Mouse (Mus musculus) limb, embryonic 10.5 days (tissue): Measurements from ENCODE around the gene Mob3c. TPM values are rescaled to one million over a fixed set of nuclear protein-coding genes. Genes with fewer than 3 reads are reported as not detected.

Experiments
- DNase-seq: peaks from one replicate; pipeline ENCODE4 v3.0.0-alpha.2; 2017; ENCODE audit warnings: low spot score
- H3K27ac ChIP-seq: fragments of 300-500 bp; sonication (generic); 2 replicates; pipeline ENCODE4 v1.5.1; 2016; ENCODE audit warnings: mild to moderate bottlenecking
- H3K27me3 ChIP-seq: fragments of 300-500 bp; sonication (generic); 2 replicates; pipeline ENCODE4 v1.6.1; 2016; ENCODE audit warnings: low read depth, mild to moderate bottlenecking; ENCODE audit not compliant: poor library complexity, severe bottlenecking
- H3K36me3 ChIP-seq: fragments of 300-500 bp; sonication (generic); 2 replicates; pipeline ENCODE4 v1.6.1; 2016; ENCODE audit warnings: mild to moderate bottlenecking, moderate library complexity
- H3K4me1 ChIP-seq: fragments of 300-500 bp; sonication (generic); 2 replicates; pipeline ENCODE4 v1.6.1; 2016
- H3K4me3 ChIP-seq: fragments of 300-500 bp; sonication (generic); 2 replicates; pipeline ENCODE4 v1.5.1; 2016; ENCODE audit warnings: mild to moderate bottlenecking, moderate library complexity
- H3K9me3 ChIP-seq: fragments of 300-500 bp; sonication (generic); replicated peaks from 2 replicates; pipeline ENCODE4 v1.6.1; 2016; ENCODE audit warnings: mild to moderate bottlenecking
- WGBS: fragments of 180-500 bp; shearing (Covaris S2); methylation state at CpG from one replicate; pipeline ENCODE4 v1.1.7; 2016; 5-methylcytosine and 5-hydroxymethylcytosine counted together
- polyA plus RNA-seq: library from polyadenylated mRNA; unstranded; fragments of >200 nt; fragmentation: Nextera tagmentation; extraction: Ambion mirVana; gene quantifications from 2 replicates; pipeline ENCODE4 v1.2.1, GENCODE M21; 2016

Mob3c gene
- polyA plus RNA-seq, 1 experiment from 2014 or later = 6.5 TPM

- Histone ChIP-seq H3K9me3 (no peaks in the 10 kb centered on the region), H3K4me3 (no peak overlapping the region), H3K27me3 (no peaks in the 10 kb centered on the region), H3K36me3 (no peaks in the 10 kb centered on the region), H3K4me1 (peaks cover 7% of the 10 kb centered on the region), H3K27ac (no peak overlapping the region)
- WGBS = 74% methylated on average over 3 of the region's 3 CpGs
- peak; percentile 21 for DNase-seq
Measured at GRCm38 (mm10) chr4:115820944-115821343, 6.9 kb upstream of the Mob3c start.

- no peak for DNase-seq
- Histone ChIP-seq H3K9me3 (no peaks in the 10 kb centered on the region), H3K4me1 (peaks cover 7% of the 10 kb centered on the region), H3K36me3 (no peaks in the 10 kb centered on the region), H3K4me3 (no peak overlapping the region), H3K27me3 (0 out of 2 replicates have a peak, but pooled peaks cover 1% of the 10 kb centered on the region), H3K27ac (no peak overlapping the region)
Measured at GRCm38 (mm10) chr4:115821431-115821830, 6.5 kb upstream of the Mob3c start.

- Histone ChIP-seq H3K36me3 (no peaks in the 10 kb centered on the region), H3K27ac (no peak overlapping the region), H3K27me3 (peaks cover 6% of the 10 kb centered on the region; the same call in 1 of the 2 replicates), H3K4me3 (no peak overlapping the region), H3K9me3 (no peaks in the 10 kb centered on the region), H3K4me1 (peaks cover 7% of the 10 kb centered on the region)
- no peak for DNase-seq
- 76% methylated on average over 3 of the region's 3 CpGs for WGBS
Measured at GRCm38 (mm10) chr4:115821928-115822327, 6.0 kb upstream of the Mob3c start.

GRCm38 (mm10) chr4:115824178-115824577 lies 3.7 kb upstream of the Mob3c start:
- Histone ChIP-seq H3K27ac (no peak overlapping the region), H3K9me3 (no peaks in the 10 kb centered on the region), H3K4me1 (peaks cover 23% of the 10 kb centered on the region), H3K27me3 (peaks cover 12% of the 10 kb centered on the region; the same call in 1 of the 2 replicates), H3K4me3 (no peak overlapping the region), H3K36me3 (no peaks in the 10 kb centered on the region)
- no peak for DNase-seq
- 64% methylated on average over 2 of the region's 2 CpGs for WGBS

- 89% methylated on average over 2 of the region's 2 CpGs for WGBS
- H3K27me3 ChIP-seq = peaks cover 23% of the 10 kb centered on the region
- H3K4me1 ChIP-seq = peaks cover 23% of the 10 kb centered on the region
- H3K36me3 ChIP-seq = no peaks in the 10 kb centered on the region
- DNase-seq = no peak
- H3K27ac ChIP-seq = no peak overlapping the region
- no peak overlapping the region for H3K4me3 ChIP-seq
- H3K9me3 ChIP-seq = no peaks in the 10 kb centered on the region
Measured at GRCm38 (mm10) chr4:115825271-115825670, 2.6 kb upstream of the Mob3c start.

GRCm38 (mm10) chr4:115827066-115827465 lies 826 bp upstream of the Mob3c start:
- H3K4me3 ChIP-seq = peak overlapping the region; percentile 83; the same call in 1 of the 2 replicates
- DNase-seq = no peak
- H3K36me3 ChIP-seq = peaks cover 10% of the 10 kb centered on the region
- H3K4me1 ChIP-seq = peaks cover 23% of the 10 kb centered on the region
- H3K9me3 ChIP-seq = no peaks in the 10 kb centered on the region
- WGBS = 72% methylated on average over 3 of the region's 3 CpGs
- H3K27ac ChIP-seq = no peak overlapping the region
- H3K27me3 ChIP-seq = peaks cover 24% of the 10 kb centered on the region

GRCm38 (mm10) chr4:115827535-115827887 lies 381 bp upstream of the Mob3c start:
- Histone ChIP-seq H3K4me1 (peaks cover 23% of the 10 kb centered on the region), H3K4me3 (peak overlapping the region; percentile 83), H3K36me3 (peaks cover 10% of the 10 kb centered on the region), H3K9me3 (no peaks in the 10 kb centered on the region), H3K27me3 (peaks cover 24% of the 10 kb centered on the region), H3K27ac (peak overlapping the region; percentile 86)
- DNase-seq = peak; percentile 33
- 3% methylated on average over 4 of the region's 4 CpGs for WGBS

- H3K4me3 ChIP-seq = peak overlapping the region; percentile 83
- no peaks in the 10 kb centered on the region for H3K9me3 ChIP-seq
- H3K4me1 ChIP-seq = peaks cover 23% of the 10 kb centered on the region
- peaks cover 24% of the 10 kb centered on the region for H3K27me3 ChIP-seq
- 5% methylated on average over 8 of the region's 8 CpGs for WGBS
- DNase-seq = no peak
- peaks cover 10% of the 10 kb centered on the region for H3K36me3 ChIP-seq
- H3K27ac ChIP-seq = peak overlapping the region; percentile 86; the same call in 1 of the 2 replicates
Measured at GRCm38 (mm10) chr4:115828572-115828902, 645 bp downstream of the Mob3c start.

GRCm38 (mm10) chr4:115830491-115830890 lies 2.6 kb downstream of the Mob3c start:
- DNase-seq = no peak
- Histone ChIP-seq H3K4me1 (peaks cover 15% of the 10 kb centered on the region), H3K4me3 (no peak overlapping the region), H3K9me3 (no peaks in the 10 kb centered on the region), H3K27ac (no peak overlapping the region), H3K36me3 (peaks cover 10% of the 10 kb centered on the region), H3K27me3 (peaks cover 24% of the 10 kb centered on the region)
- WGBS = 78% methylated on average over 5 of the region's 5 CpGs

GRCm38 (mm10) chr4:115831221-115831620 lies 3.3 kb downstream of the Mob3c start:
- Histone ChIP-seq H3K4me1 (peaks cover 15% of the 10 kb centered on the region), H3K27ac (no peak overlapping the region), H3K27me3 (peaks cover 24% of the 10 kb centered on the region), H3K9me3 (no peaks in the 10 kb centered on the region), H3K36me3 (peaks cover 10% of the 10 kb centered on the region), H3K4me3 (no peak overlapping the region)
- WGBS = 94% methylated on average over 22 of the region's 22 CpGs
- no peak for DNase-seq

GRCm38 (mm10) chr4:115832040-115832439 lies 4.1 kb downstream of the Mob3c start:
- 63% methylated on average over 2 of the region's 2 CpGs for WGBS

GRCm38 (mm10) chr4:115835576-115835975 lies 7.7 kb downstream of the Mob3c start:
- H3K4me1 ChIP-seq = peaks cover 12% of the 10 kb centered on the region
- H3K27ac ChIP-seq = no peak overlapping the region
- WGBS = 73% methylated on average over 2 of the region's 2 CpGs
- no peak overlapping the region for H3K4me3 ChIP-seq
- no peaks in the 10 kb centered on the region for H3K9me3 ChIP-seq
- H3K27me3 ChIP-seq = no peaks in the 10 kb centered on the region
- DNase-seq = no peak
- H3K36me3 ChIP-seq = peaks cover 10% of the 10 kb centered on the region

More at GRCm38 (mm10) chr4:115832040-115832439, 4.1 kb downstream of the Mob3c start:
- no peaks in the 10 kb centered on the region for H3K9me3 ChIP-seq
- DNase-seq = no peak
- H3K36me3 ChIP-seq = peaks cover 10% of the 10 kb centered on the region
- peaks cover 17% of the 10 kb centered on the region for H3K27me3 ChIP-seq
- H3K27ac ChIP-seq = no peak overlapping the region
- H3K4me3 ChIP-seq = no peak overlapping the region
- peaks cover 15% of the 10 kb centered on the region for H3K4me1 ChIP-seq

- H3K36me3 ChIP-seq = no peaks in the 10 kb centered on the region
- WGBS = 69% methylated on average over 4 of the region's 4 CpGs
- H3K9me3 ChIP-seq = no peaks in the 10 kb centered on the region
- no peak for DNase-seq
- peak overlapping the region; percentile 76 for H3K4me3 ChIP-seq
- H3K27me3 ChIP-seq = no peaks in the 10 kb centered on the region
- H3K4me1 ChIP-seq = peaks cover 13% of the 10 kb centered on the region
- H3K27ac ChIP-seq = peak overlapping the region; percentile 85; the same call in 1 of the 2 replicates
Measured at GRCm38 (mm10) chr4:115838196-115838595, 10.3 kb downstream of the Mob3c start.
